Mouse (Mus musculus) adrenal gland (tissue): ENCODE results near the gene Rab2b.
"Not testable (repeated sequence)": the region's sequence is repeated elsewhere in the genome, so short reads cannot be mapped to it uniquely, and the experiment has no call there.

ENCODE experiments used
- intact Hi-C: fragments of 180-260 bp; cut with DNase I; formaldehyde crosslinking; loops from one replicate; pipeline ENCODE4 v1.15.1; 2025
- long read RNA-seq, 2 experiments: library from polyadenylated mRNA; unstranded; transcript quantifications; one replicate each; pipeline ENCODE4 v2.0.0; 2020; ENCODE audit warnings: borderline replicate concordance in 1 of 2; ENCODE audit not compliant: insufficient replicate concordance in 1 of 2

Gene Rab2b
- long read RNA-seq, experiment 1, transcript Rab2b-201 (8 exons, 2,906 nt) = major isoform, 13 of 25 reads
- long read RNA-seq, experiment 1, partial matches to known transcripts = 6 of 25 reads
- long read RNA-seq, experiment 1, other reads (novel, unspliced or antisense) = 5 of 25 reads
- long read RNA-seq, experiment 2, transcript Rab2b-201 (8 exons, 2,906 nt) = major isoform, 20 of 37 reads
- long read RNA-seq, experiment 2, partial matches to known transcripts = 15 of 37 reads
- long read RNA-seq, experiment 2, other reads (novel, unspliced or antisense) = 2 of 37 reads

GRCm38 (mm10) chr14:52278932-52279746 lies at the start of gene Rab2b, which contains the start of gene Tox4:
TSS of gene Rab2b (minus strand) at chr14:52279545.
TSS of gene Tox4 (plus strand) at chr14:52279146.
- intact Hi-C loops = no loop called here

- intact Hi-C loops = no loop called here
Measured at GRCm38 (mm10) chr14:52327910-52328812, 48.8 kb upstream of the Rab2b start, which contains the start of gene Sall2. TSS of gene Sall2 (minus strand) at chr14:52328762.

GRCm38 (mm10) chr14:52327375-52327901 lies 48.1 kb upstream of the Rab2b start:
- intact Hi-C loops = no loop called here

GRCm38 (mm10) chr14:52325890-52326289 lies 46.5 kb upstream of the Rab2b start:
- intact Hi-C loops = no loop called here

GRCm38 (mm10) chr14:52319361-52319760 lies 40.0 kb upstream of the Rab2b start:
- intact Hi-C loops = no loop called here

GRCm38 (mm10) chr14:52316441-52317225 lies 37.3 kb upstream of the Rab2b start:
- intact Hi-C loops = no loop called here

GRCm38 (mm10) chr14:52315792-52316440 lies 36.6 kb upstream of the Rab2b start:
- intact Hi-C loops = no loop called here

- intact Hi-C loops = no loop called here
Measured at GRCm38 (mm10) chr14:52315283-52315780, 36.0 kb upstream of the Rab2b start.

- intact Hi-C loops = no loop called here
Measured at GRCm38 (mm10) chr14:52314808-52315150, 35.4 kb upstream of the Rab2b start.

- intact Hi-C loops = no loop called here
Measured at GRCm38 (mm10) chr14:52313931-52314807, 34.8 kb upstream of the Rab2b start.

- intact Hi-C loops = no loop called here
Measured at GRCm38 (mm10) chr14:52310906-52311305, 31.6 kb upstream of the Rab2b start.

GRCm38 (mm10) chr14:52310343-52310742 lies 31.0 kb upstream of the Rab2b start:
- intact Hi-C loops = not testable (repeated sequence)

GRCm38 (mm10) chr14:52306100-52306499 lies 26.8 kb upstream of the Rab2b start:
- intact Hi-C loops = no loop called here

- intact Hi-C loops = no loop called here
Measured at GRCm38 (mm10) chr14:52304644-52305271, 25.4 kb upstream of the Rab2b start, which contains the start of gene Mettl3. TSS of gene Mettl3 (minus strand) at chr14:52305128.

- intact Hi-C loops = not testable (repeated sequence)
Measured at GRCm38 (mm10) chr14:52303517-52303916, 24.2 kb upstream of the Rab2b start.

- intact Hi-C loops = loop anchor here (1.0 kb wide), 1 partner anchor 43 kb away; no protein-coding TSS in a partner anchor
Measured at GRCm38 (mm10) chr14:52295558-52296264, 16.4 kb upstream of the Rab2b start.

- intact Hi-C loops = loop anchor here (5.0 kb wide), 1 partner anchor 42 kb away; no protein-coding TSS in a partner anchor
Measured at GRCm38 (mm10) chr14:52284191-52284590, 4.8 kb upstream of the Rab2b start.
